Mouse (Mus musculus): Measurements from ENCODE around the gene Pnn.

GRCm38 (mm10) chr12:59106491-59106890 lies 39.8 kb downstream of the Pnn start:
- TF ChIP-seq CTCF (IDR thresholded peaks at IDR 0.05; ENCODE audit: low read depth) (no peak), EP300 (IDR thresholded peaks at IDR 0.05; ENCODE audit: low read depth) (no peak)
